Mouse (Mus musculus): ENCODE data around the gene Timmdc1. TPM values are rescaled to one million over a fixed set of nuclear protein-coding genes. Genes with fewer than 3 reads are reported as not detected.

Gene Timmdc1
- polyA plus RNA-seq, 1 experiment from 2014 or later = 28.9 TPM

DNA sequence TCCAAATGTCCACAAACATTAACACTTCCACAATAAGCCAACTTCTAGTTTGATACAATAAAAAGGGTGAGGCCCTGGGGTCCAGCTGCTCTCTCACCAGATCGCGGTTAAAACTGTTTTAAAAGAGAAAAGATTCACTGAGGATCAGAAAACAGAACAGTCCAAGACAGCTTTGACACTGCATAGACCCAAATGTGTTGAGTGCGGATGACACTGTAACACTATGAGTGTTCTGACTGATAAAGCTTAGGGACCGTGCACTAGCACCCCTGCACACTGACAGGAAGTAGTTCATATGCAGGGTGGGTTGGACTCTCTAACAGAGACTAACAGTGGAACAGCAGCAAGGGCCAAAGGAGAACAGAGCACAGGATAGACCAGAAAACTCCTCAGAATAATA is 68.5 kb downstream of the Timmdc1 start:
- H3K9me3 ChIP-seq (ENCODE audit: control insufficient read depth, low read length) = no peaks in the 10 kb centered on the region
- peaks cover 3% of the 10 kb centered on the region; the same call in 1 of the 2 replicates for H3K4me1 ChIP-seq (ENCODE audit: control insufficient read depth, insufficient read depth, low read length)

DNA sequence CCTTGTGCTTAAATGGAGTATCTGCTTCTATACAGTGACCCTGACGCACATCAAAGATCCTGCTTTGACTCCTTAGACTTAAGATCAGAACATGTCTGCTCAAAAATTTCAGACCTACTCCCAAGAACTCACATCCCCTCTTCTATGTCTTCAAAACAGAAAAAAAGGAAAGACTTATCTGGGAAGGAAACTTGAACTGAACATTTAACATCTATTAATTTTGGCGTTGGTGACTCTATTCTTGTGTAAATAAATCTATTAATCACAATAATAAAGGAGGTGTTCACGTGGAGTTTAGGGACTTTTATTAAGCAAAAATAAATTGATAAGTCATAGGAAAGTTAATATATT is 69.3 kb downstream of the Timmdc1 start:
- Histone ChIP-seq H3K4me2 (ENCODE audit: low read depth, severe bottlenecking) (peak overlapping the region; percentile 66), H3K9me3 (ENCODE audit: control insufficient read depth, low read length) (no peaks in the 10 kb centered on the region), H3K27ac (replicated peaks; ENCODE audit: low read depth, low read length) (peak overlapping the region; percentile 75; the same call in 1 of the 2 replicates), H3K4me1 (ENCODE audit: control insufficient read depth, insufficient read depth, low read length) (peaks cover 3% of the 10 kb centered on the region; the same call in 1 of the 2 replicates), H3K27me3 (ENCODE audit: control insufficient read depth, insufficient read depth, low read length) (no peaks in the 10 kb centered on the region), H3K9ac (ENCODE audit: low read length) (peak overlapping the region; percentile 86), H3K4me3 (ENCODE audit: low read depth, low read length) (peak overlapping the region; percentile 77), H3K36me3 (ENCODE audit: control insufficient read depth, insufficient read depth, low read length) (peaks cover 3% of the 10 kb centered on the region; the same call in 1 of the 2 replicates)
- DNase-seq (ENCODE audit: low spot score) (no peak), ATAC-seq (ENCODE audit: insufficient number of reproducible peaks, low FRiP score, low TSS enrichment, low read depth) (no peak)
- WGBS = 36% methylated on average over 3 of the region's 3 CpGs

More for the DNA sequence above, 68.5 kb downstream of the Timmdc1 start:
- H3K27me3 ChIP-seq (ENCODE audit: control insufficient read depth, insufficient read depth, low read length) = no peaks in the 10 kb centered on the region
- 87% methylated on average over 4 of the region's 4 CpGs for WGBS
- ATAC-seq (ENCODE audit: insufficient number of reproducible peaks, low FRiP score, low TSS enrichment, low read depth) (no peak), DNase-seq (ENCODE audit: low spot score) (no peak)
- H3K4me2 ChIP-seq (ENCODE audit: low read depth, severe bottlenecking) = no peak overlapping the region
- H3K9ac ChIP-seq (ENCODE audit: low read length) = no peak overlapping the region
- H3K36me3 ChIP-seq (ENCODE audit: control insufficient read depth, insufficient read depth, low read length) = peaks cover 3% of the 10 kb centered on the region; the same call in 1 of the 2 replicates
- H3K4me3 ChIP-seq (ENCODE audit: low read depth, low read length) = no peak overlapping the region
- H3K27ac ChIP-seq (replicated peaks; ENCODE audit: low read depth, low read length) = no peak overlapping the region

DNA sequence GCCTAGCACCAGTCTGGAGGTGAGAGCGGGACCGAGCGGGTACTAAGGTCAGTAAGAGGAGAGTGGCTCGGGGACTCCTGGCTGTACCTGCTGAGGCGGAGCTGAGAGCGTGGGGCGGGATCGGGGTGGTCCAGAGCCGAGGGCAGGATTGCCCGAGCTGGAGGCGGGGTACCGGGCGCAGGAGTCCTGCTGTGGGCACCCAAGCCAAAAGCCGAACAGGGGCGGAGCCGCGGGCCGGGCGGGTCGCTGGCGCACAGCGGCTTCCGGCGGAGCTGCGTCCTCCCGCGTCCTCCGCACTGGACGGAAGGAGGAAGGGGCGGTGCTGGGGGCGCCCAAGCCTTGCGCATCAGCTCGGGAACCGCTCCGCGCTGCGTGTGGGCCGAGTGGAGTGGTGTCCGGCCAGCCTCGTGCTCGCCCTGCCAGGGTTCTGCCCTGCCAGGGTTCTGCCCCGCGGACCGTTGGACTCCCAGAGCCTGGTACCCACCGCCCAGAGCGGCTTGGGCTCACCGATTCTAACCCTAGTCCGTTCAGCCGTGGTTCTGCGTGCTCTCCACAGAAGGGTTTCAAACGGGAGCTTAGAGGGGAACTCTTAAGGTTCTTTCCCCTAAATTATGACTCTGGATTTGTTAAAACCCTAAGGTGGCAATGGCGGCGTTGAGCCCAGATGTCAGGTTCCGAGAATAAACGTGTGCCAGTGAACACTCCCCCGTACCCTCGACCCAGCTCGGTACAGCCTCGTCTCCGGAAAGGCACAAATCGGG is 69.8 kb downstream of the Timmdc1 start, which contains the start of gene Adprh:
Gene Adprh, minus strand, starts transcription at position 262 of the 761 bp plus-strand sequence.
- ATAC-seq (ENCODE audit: insufficient number of reproducible peaks, low FRiP score, low TSS enrichment, low read depth) (peak; percentile 94), DNase-seq (ENCODE audit: low spot score) (peak; percentile 89)
- H3K27ac ChIP-seq (replicated peaks; ENCODE audit: low read depth, low read length) = peak within 1 kb of the TSS; percentile 75
- H3K4me3 ChIP-seq (ENCODE audit: low read depth, low read length) = peak within 1 kb of the TSS; percentile 77
- peak within 1 kb of the TSS; percentile 66 for H3K4me2 ChIP-seq (ENCODE audit: low read depth, severe bottlenecking)
- H3K36me3 ChIP-seq (ENCODE audit: control insufficient read depth, insufficient read depth, low read length) = peaks cover 3% of the 10 kb centered on the region
- WGBS = under 1% methylated on average over 50 of the region's 61 CpGs
- H3K9ac ChIP-seq (ENCODE audit: low read length) = peak within 1 kb of the TSS; percentile 86
- peaks cover 3% of the 10 kb centered on the region; the same call in 1 of the 2 replicates for H3K4me1 ChIP-seq (ENCODE audit: control insufficient read depth, insufficient read depth, low read length)
- no peaks in the 10 kb centered on the region for H3K9me3 ChIP-seq (ENCODE audit: control insufficient read depth, low read length)
- H3K27me3 ChIP-seq (ENCODE audit: control insufficient read depth, insufficient read depth, low read length) = no peaks in the 10 kb centered on the region

DNA sequence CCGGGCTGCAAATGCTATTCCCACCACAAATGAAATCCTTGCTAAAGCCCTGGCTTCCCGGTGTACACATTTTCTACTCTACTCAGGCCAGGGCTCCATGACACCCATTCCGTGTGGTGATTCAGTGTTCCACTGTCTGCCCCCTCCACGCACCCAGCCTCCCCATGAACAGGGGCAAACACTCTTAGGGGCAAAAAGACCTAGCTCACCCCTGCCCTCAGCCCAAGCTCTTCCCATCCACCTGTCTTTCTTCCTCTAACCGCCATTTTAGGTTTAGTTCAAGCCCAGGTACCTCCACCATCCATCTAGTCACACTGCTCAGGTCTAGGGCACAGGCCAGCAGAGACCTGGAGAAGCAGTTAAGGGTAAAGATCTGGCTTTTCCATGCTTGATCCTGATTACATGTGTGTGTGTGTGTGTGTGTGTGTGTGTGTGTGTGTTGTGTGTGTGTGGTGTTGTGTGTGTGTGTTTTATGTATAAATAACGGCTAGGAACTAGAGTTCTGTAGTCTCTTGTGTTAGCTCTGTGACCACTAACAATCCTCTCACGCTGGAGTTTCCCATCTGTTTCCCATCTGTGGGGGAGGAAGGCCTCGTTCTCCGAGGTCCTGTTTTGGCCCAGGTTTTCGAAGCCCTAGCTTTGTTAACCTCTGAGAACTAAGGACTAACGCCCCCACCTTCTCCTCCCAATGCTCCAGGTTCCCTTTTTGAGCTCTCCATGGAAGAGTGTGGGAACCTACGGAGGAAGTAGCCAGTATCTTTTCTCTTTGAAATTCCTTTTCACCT is 70.8 kb downstream of the Timmdc1 start:
- H3K4me1 ChIP-seq (ENCODE audit: control insufficient read depth, insufficient read depth, low read length) = peaks cover 3% of the 10 kb centered on the region; the same call in 1 of the 2 replicates
- DNase-seq (ENCODE audit: low spot score) = peak; percentile 55
- ATAC-seq (ENCODE audit: insufficient number of reproducible peaks, low FRiP score, low TSS enrichment, low read depth) = peak; percentile 51; the same call in 1 of the 2 replicates
- 40% methylated on average over 12 of the region's 12 CpGs for WGBS
- no peaks in the 10 kb centered on the region for H3K9me3 ChIP-seq (ENCODE audit: control insufficient read depth, low read length)
- peak overlapping the region; percentile 77 for H3K4me3 ChIP-seq (ENCODE audit: low read depth, low read length)
- peaks cover 13% of the 10 kb centered on the region for H3K36me3 ChIP-seq (ENCODE audit: control insufficient read depth, insufficient read depth, low read length)
- peak overlapping the region; percentile 86 for H3K9ac ChIP-seq (ENCODE audit: low read length)
- H3K27me3 ChIP-seq (ENCODE audit: control insufficient read depth, insufficient read depth, low read length) = no peaks in the 10 kb centered on the region
- peak overlapping the region; percentile 66 for H3K4me2 ChIP-seq (ENCODE audit: low read depth, severe bottlenecking)
- peak overlapping the region; percentile 75 for H3K27ac ChIP-seq (replicated peaks; ENCODE audit: low read depth, low read length)

DNA sequence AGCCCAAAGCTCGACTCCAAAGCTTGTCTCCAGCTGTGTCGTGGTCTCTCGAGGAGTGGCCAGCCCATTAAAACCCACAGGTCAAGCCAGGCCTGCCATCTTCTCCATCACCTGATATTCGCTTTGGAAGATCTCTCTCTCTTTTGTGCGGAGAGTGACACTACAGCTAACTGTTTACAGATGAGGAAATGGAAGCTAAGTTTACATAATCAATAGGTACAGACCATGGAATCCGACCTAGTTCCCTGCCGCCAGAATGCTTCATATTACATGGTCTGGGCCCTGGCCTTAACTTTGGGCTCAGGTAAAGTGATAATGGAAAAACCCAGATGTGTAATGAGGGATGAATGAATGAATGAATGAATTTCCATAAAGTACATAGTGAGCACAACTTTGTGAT is 71.8 kb downstream of the Timmdc1 start:
- peaks cover 3% of the 10 kb centered on the region; the same call in 1 of the 2 replicates for H3K4me1 ChIP-seq (ENCODE audit: control insufficient read depth, insufficient read depth, low read length)
- peaks cover 16% of the 10 kb centered on the region for H3K36me3 ChIP-seq (ENCODE audit: control insufficient read depth, insufficient read depth, low read length)
- no peak overlapping the region for H3K9ac ChIP-seq (ENCODE audit: low read length)
- ATAC-seq (ENCODE audit: insufficient number of reproducible peaks, low FRiP score, low TSS enrichment, low read depth) (no peak), DNase-seq (ENCODE audit: low spot score) (no peak)
- no peak overlapping the region for H3K4me3 ChIP-seq (ENCODE audit: low read depth, low read length)
- H3K27ac ChIP-seq (replicated peaks; ENCODE audit: low read depth, low read length) = no peak overlapping the region
- 90% methylated on average over 7 of the region's 7 CpGs for WGBS
- H3K9me3 ChIP-seq (ENCODE audit: control insufficient read depth, low read length) = no peaks in the 10 kb centered on the region
- no peaks in the 10 kb centered on the region for H3K27me3 ChIP-seq (ENCODE audit: control insufficient read depth, insufficient read depth, low read length)
- H3K4me2 ChIP-seq (ENCODE audit: low read depth, severe bottlenecking) = no peak overlapping the region

DNA sequence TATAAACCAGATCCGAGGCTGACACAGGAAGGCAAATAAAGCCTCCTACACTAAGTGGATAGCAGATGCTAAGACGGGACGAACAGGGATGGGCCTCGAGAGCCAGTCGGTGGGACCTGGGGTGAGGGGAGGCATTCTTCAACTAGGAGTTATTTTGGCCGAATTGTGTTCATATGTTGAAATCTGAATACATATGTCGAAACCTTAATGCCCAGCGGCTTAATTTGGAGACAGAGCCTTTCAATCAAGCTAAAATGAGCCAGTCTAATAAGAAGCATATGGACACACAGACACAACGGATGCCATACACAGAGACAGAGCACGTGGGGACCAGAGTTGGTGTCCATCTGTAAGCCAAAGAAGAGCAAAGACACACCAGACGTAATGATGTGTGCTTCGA is 74.0 kb downstream of the Timmdc1 start:
- no peak overlapping the region for H3K4me2 ChIP-seq (ENCODE audit: low read depth, severe bottlenecking)
- no peak overlapping the region for H3K4me3 ChIP-seq (ENCODE audit: low read depth, low read length)
- no peak for ATAC-seq (ENCODE audit: insufficient number of reproducible peaks, low FRiP score, low TSS enrichment, low read depth)
- peaks cover 3% of the 10 kb centered on the region; the same call in 1 of the 2 replicates for H3K4me1 ChIP-seq (ENCODE audit: control insufficient read depth, insufficient read depth, low read length)
- no peaks in the 10 kb centered on the region for H3K27me3 ChIP-seq (ENCODE audit: control insufficient read depth, insufficient read depth, low read length)
- no peak overlapping the region for H3K9ac ChIP-seq (ENCODE audit: low read length)
- H3K9me3 ChIP-seq (ENCODE audit: control insufficient read depth, low read length) = no peaks in the 10 kb centered on the region
- H3K36me3 ChIP-seq (ENCODE audit: control insufficient read depth, insufficient read depth, low read length) = peaks cover 27% of the 10 kb centered on the region
- WGBS = 85% methylated on average over 12 of the region's 12 CpGs
- no peak overlapping the region for H3K27ac ChIP-seq (replicated peaks; ENCODE audit: low read depth, low read length)
- no peak for DNase-seq (ENCODE audit: low spot score)

Other genes starting within 250 kb of the Timmdc1 start
- not detected in 2 replicates for gene Nr1i2, start 227.8 kb downstream of the Timmdc1 start, polyA plus RNA-seq (2014; fragmentation: Nextera tagmentation; extraction: Ambion mirVana)
- 0.10 and 0.20 TPM in 2 replicates for gene Maats1, start 180.5 kb downstream of the Timmdc1 start, polyA plus RNA-seq (2014; fragmentation: Nextera tagmentation; extraction: Ambion mirVana)
- 107 and 118 TPM in 2 replicates for gene Cox17, start 175.7 kb downstream of the Timmdc1 start, polyA plus RNA-seq (2014; fragmentation: Nextera tagmentation; extraction: Ambion mirVana)
- not detected in 2 replicates for gene Gm21987, start 175.6 kb downstream of the Timmdc1 start, polyA plus RNA-seq (2014; fragmentation: Nextera tagmentation; extraction: Ambion mirVana)
- 0.75 and 1.8 TPM in 2 replicates for gene Popdc2, start 160.5 kb downstream of the Timmdc1 start, polyA plus RNA-seq (2014; fragmentation: Nextera tagmentation; extraction: Ambion mirVana)
- gene Pla1a, start 89.5 kb downstream of the Timmdc1 start, polyA plus RNA-seq (2014; fragmentation: Nextera tagmentation; extraction: Ambion mirVana) = 0.07 TPM in 1 of 2 replicates, not detected in the other
- gene Adprh, start 70.0 kb downstream of the Timmdc1 start, polyA plus RNA-seq (2014; fragmentation: Nextera tagmentation; extraction: Ambion mirVana) = 135 and 141 TPM in 2 replicates
- gene Cd80, start 67.1 kb downstream of the Timmdc1 start, polyA plus RNA-seq (2014; fragmentation: Nextera tagmentation; extraction: Ambion mirVana) = 0.21 and 0.34 TPM in 2 replicates
- 72.9 and 78.9 TPM in 2 replicates for gene Poglut1, start 27.6 kb upstream of the Timmdc1 start, polyA plus RNA-seq (2014; fragmentation: Nextera tagmentation; extraction: Ambion mirVana)
- 131 and 135 TPM in 2 replicates for gene Tmem39a, start 36.0 kb upstream of the Timmdc1 start, polyA plus RNA-seq (2014; fragmentation: Nextera tagmentation; extraction: Ambion mirVana)
- 5.4 and 6.5 TPM in 2 replicates for gene Arhgap31, start 190.6 kb upstream of the Timmdc1 start, polyA plus RNA-seq (2014; fragmentation: Nextera tagmentation; extraction: Ambion mirVana)
- gene B4galt4, start 219.6 kb upstream of the Timmdc1 start, polyA plus RNA-seq (2014; fragmentation: Nextera tagmentation; extraction: Ambion mirVana) = 26.8 and 27.8 TPM in 2 replicates

Data from limb, embryonic 11.5 days (tissue).